Mouse (Mus musculus) liver, postnatal 0 days (tissue): ENCODE measurements at regions not wholly inside any gene's neighbourhood (a gene's known extent, or its start where the extent isn't known, plus 50 kb on each side); places are given as distances from the start of the nearest gene placed in this dataset.

Experiments
- CTCF ChIP-seq: sonication (generic); IDR thresholded peaks from 2 replicates; pipeline ENCODE4 v1.5.1; 2016; ENCODE audit warnings: antibody characterized with exemption, low read depth
- EP300 ChIP-seq: IDR thresholded peaks from 2 replicates; pipeline ENCODE4 v1.6.1; 2016; ENCODE audit warnings: antibody characterized with exemption, low read depth, mild to moderate bottlenecking

- TF ChIP-seq CTCF (no peak), EP300 (no peak)
These were observed 254.7 kb downstream of the Tfec start for GRCm38 (mm10) chr6:16643519-16643918.
